Mouse (Mus musculus): Measurements from ENCODE around the gene BC051142. TPM values are rescaled to one million over a fixed set of nuclear protein-coding genes. Genes with fewer than 3 reads are reported as not detected.

Gene BC051142
- total RNA-seq (2014; fragmentation: Nextera tagmentation) (not detected in 2 replicates), total RNA-seq (2017) (0.21 TPM in 1 of 2 replicates, not detected in the other)

DNA sequence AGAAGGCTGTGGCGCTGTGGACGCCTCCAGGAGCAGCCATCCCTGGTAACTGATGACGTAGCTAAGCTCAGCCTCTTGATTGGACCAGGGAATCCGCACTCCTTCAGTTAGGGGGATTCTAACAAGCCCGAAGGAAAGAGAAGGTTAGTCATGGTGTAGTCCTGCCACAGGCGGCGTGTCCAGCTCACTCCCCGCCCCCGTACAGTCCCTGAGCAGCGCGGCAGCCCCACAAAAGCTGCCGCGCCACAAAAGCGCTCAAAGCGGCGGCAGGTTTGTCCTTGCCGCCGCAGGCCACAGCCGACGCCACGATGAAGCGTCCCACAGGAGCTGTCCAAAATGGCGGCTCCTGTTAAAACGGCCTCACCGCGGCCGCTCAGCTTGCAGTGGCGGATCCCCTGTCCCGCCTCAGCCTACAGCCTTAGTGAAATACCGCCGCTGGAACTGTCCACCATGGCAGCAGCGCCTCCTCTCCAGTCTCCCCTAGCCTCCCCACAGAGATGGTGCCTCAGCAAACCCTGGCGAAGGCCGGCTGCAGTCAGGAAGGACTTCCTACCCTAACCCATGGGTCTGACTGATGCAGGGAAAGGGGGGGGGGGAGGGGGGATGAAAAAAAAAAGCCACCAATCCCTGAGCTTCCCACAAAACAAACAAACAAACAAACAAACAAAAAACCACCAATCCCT is at the start of gene BC051142:
Gene BC051142, plus strand, starts transcription at position 110 of the 683 bp plus-strand sequence.
- ATAC-seq (replicated peaks; ENCODE audit: poor library complexity, severe bottlenecking) = peak; percentile 96

DNA sequence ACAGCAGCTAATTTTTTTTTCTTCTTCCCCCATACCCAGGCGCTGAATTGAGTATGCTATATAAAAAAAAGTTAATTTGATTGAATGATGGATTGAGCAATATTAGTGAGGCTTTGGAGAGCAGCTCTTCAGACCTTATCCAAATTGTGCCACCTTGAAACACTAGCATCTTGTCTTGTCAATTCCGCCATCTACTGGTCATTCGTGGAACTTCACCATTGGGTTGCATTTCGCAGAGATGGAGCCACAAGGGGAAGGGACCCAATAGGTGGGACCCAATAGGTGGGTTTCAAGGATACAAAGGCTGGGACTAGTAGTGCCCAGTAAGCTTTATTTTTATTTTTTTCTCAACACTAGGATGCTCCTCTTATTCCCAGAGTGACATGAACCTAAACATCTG is 49.2 kb upstream of the BC051142 start:
- peak; percentile 49 for ATAC-seq (replicated peaks; ENCODE audit: poor library complexity, severe bottlenecking)

DNA sequence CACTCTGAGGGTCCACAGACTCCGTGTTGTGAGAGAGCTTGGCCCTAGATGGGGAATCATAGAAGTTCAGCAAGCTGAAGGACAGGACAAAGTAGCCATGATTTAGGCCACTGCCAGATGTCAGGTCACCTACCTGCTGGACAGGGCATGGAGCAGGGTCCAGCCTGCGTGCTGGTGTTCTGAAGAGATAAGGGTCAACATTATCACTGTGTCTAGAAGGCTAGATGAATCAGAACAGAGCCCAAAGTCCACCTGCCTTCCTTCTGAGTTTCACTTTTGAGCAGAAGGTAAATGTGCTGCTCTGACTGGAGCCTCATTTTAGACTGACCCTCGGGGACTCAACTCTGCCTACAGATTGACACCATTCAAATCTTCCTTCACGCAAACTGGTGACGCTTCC is 44.1 kb upstream of the BC051142 start, which contains the start of gene Btnl2:
Gene Btnl2, plus strand, starts transcription at position 284 of the 400 bp plus-strand sequence.
- ATAC-seq (replicated peaks; ENCODE audit: poor library complexity, severe bottlenecking) = no peak

DNA sequence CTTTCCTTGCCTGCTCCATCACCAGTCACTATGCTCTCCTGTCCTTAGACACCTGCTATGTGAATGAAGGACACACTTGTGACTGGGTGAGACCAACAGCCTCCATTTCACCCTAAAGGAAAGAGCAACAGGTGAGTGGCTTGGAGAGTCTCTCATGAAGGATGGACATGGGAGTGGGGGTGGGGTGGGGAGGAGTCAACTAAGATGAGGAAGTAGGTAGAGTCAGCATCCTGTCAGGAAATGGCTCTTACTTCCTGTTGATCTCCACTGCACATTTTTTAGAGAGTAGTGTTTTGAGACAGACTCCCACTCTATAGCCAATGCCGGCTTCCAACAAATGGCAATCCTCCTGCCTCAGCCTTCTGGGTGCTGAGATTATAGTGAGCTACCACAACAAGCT is 43.7 kb upstream of the BC051142 start:
- peak; percentile 56 for ATAC-seq (replicated peaks; ENCODE audit: poor library complexity, severe bottlenecking)

DNA sequence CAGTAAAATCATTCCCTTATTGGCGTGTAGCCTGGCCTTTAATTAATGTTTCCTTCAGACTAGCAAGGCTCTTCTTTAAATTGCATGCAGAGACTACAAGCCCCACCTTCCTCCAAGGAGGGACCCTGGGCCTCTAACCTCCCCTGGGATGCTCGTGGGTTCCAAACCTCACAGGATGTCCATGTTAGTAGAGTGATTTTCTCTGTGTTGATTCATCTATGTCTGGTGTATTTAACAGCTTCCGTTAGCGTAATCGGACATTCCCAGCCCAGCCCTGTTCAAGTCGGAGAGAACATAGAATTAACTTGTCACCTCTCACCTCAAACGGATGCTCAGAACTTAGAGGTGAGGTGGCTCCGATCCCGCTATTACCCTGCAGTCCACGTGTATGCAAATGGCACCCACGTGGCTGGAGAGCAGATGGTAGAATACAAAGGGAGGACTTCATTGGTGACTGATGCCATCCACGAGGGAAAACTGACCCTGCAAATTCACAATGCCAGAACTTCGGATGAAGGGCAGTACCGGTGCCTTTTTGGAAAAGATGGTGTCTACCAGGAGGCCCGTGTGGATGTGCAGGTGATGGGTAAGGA is 35.6 kb upstream of the BC051142 start:
- no peak for ATAC-seq (replicated peaks; ENCODE audit: poor library complexity, severe bottlenecking)

DNA sequence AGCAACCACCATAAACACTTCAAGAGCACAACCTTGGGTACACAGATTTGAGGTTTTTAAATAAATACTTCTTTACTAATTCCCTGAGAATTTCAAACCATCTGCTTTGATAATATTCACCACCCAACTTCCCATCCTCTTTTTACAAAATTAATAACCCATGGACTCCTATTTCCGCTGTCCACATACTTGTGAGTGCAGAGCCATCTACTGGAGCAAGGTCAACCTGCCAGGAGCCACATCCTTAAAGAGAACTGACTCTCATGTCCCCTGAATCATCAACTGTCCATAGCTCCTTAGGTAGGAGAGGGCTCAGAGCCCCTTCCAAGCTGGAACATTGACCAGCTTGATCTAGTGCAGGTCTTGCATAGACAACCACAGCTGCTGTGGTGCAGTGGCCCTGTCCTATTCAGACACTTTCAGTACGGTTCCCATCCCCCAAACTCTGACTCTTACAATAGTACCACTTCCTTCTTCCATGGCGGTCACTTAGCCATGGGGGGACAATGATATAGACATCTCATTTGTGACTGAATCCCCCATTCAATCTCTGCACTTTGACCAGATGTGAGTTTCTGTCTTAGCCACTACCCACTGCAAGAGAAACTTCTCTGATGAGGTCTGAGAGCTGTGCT is 34.8 kb upstream of the BC051142 start:
- peak; percentile 73 for ATAC-seq (replicated peaks; ENCODE audit: poor library complexity, severe bottlenecking)

DNA sequence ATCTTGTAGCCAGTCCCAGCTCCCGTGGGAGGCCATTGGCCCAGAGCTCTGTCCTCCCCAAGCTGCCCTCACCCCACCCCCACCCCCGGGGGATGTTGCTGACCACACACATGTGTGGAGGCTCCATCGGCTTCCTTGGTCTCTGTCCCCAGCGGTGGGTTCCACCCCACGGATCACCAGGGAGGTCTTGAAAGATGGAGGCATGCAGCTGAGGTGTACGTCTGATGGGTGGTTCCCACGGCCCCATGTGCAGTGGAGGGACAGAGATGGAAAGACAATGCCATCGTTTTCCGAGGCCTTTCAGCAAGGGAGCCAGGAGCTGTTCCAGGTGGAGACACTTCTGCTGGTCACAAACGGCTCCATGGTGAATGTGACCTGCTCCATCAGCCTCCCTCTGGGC is 33.6 kb upstream of the BC051142 start:
- ATAC-seq (replicated peaks; ENCODE audit: poor library complexity, severe bottlenecking) = no peak

DNA sequence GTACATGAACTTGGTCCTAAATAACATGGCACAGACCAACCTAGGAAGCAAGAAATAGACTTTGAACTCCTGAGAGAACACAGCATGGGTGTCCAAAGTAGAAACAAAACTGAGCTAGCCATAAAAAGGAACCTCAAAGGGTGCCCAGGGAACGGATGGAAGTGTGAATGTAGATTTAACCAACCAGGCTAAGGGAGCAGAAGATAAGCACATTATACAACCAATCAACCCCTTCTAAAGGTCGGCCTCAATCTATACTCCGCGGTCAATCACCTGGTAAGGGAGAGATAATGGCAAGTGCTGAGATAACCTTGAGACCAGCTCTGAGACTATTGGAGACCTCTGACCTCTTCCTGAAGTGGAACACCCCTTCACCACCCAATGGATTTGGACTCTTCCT is 28.1 kb upstream of the BC051142 start:
- ATAC-seq (replicated peaks; ENCODE audit: poor library complexity, severe bottlenecking) = no peak

DNA sequence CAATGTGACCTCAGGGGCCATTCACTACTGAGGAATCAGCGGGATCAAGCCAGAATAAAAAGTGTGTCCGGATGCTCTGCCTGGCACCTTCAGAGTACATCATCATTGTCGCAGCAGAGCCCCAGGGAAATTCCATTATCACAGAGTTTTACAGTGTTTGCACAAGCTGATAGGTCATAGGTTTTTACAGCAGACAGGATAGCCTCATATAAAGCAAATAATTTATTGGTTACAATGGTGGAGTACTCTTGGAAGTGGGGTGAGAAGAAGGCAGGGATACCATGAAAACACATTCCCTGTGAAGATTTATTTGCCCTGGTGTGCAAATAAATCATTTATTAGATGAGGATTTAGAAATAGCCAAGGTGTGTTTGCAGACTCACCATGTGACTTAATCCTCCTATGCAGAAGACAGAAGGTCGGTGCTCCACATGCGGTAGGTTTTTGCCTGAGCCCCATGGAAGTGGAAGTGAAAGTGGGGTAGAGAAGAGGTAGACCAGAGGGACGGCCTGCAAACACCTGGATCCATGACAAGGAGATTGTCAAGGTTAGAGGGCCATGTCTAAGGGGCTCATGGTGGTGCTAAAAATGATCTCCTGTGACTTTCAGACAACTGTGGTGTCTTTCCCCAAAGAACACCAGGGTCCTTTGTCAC is 25.4 kb upstream of the BC051142 start:
- no peak for ATAC-seq (replicated peaks; ENCODE audit: poor library complexity, severe bottlenecking)

DNA sequence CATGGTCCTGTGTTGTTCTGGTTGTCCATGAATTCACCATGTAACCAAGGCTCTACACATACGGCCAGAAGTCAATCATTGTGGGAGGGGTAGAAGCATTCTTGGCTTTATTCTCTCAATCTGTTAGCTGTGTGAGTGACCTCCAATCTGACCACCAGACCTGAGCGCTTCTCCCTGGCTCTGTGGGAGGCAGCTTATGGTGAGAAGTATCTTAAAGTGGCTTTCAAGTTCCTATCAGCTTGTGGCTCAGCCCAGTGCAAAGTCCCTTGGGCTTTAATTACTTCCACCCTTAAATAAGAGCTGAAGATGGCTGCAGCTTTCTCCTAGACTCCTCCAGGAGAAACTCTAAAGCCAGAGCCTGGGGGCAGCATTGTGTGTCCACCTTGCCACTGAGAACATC is 21.8 kb upstream of the BC051142 start, which contains the start of gene Btnl1:
Gene Btnl1, plus strand, starts transcription at position 286 of the 400 bp plus-strand sequence.
- ATAC-seq (replicated peaks; ENCODE audit: poor library complexity, severe bottlenecking) = no peak

DNA sequence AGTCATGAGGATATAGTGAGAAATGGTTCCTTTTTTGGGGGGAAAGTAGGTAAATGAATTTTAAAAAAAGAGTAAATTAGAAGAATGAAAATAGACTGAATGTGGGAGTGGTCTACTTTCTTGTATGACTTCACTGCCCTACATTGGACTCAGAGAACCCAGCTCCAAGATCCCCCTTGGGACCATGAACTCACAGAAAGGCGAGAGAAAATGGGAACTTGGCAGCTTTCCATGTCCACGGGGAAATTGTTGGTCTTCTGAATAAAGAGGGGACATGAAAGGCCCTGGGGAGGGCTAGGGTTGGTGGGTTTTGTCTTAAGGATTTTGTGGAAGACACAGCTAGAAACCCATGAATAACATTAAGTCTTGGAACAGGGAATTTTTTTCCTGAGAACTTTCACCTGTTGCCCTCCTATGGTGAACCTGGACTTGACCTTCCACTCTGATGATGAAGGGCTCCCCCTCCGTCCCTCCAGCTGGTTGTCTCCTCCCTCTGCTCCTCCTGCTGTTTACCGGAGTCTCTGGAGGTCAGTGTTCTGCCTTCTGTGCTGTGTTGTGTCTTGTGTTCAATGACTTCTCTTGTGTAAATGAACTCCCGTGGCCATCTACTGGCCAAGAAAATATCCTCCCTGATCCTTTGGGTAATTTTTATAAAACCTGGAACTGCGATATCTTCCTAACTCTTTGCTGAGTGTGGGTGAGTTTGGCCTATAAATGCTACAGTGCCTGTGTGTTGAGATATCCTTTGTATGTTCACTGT is 21.0 kb upstream of the BC051142 start:
- no peak; the same call in 1 of the 2 replicates for ATAC-seq (replicated peaks; ENCODE audit: poor library complexity, severe bottlenecking)

DNA sequence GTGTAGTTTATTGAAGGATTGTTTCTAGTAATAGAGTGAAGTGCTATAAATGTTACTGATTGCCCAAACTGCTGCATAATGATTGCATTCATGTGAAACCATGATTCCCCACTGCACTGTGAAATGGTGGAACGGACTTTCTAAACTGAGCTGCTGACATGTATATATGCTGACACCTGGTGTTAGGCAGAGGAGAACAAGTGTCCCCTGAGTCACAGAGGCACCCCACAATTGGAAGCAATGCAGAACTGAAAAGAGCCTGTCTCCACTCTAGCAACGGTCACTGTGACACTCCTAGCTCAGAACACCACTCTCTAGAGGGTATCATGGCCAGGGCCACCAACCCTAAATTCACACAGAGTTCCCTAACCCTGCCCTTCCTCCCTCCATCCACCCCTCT is 19.9 kb upstream of the BC051142 start:
- ATAC-seq (replicated peaks; ENCODE audit: poor library complexity, severe bottlenecking) = no peak

DNA sequence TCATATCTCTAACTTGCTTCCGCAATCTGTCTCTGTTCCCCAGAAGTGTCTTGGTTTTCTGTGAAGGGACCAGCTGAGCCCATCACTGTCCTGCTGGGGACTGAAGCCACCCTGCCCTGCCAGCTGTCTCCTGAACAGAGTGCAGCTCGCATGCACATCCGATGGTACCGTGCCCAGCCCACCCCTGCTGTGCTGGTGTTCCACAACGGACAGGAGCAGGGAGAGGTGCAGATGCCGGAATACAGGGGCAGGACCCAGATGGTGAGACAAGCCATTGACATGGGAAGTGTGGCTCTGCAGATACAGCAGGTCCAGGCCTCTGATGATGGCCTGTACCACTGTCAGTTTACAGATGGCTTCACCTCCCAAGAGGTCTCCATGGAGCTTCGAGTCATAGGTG is 19.2 kb upstream of the BC051142 start:
- no peak for ATAC-seq (replicated peaks; ENCODE audit: poor library complexity, severe bottlenecking)

DNA sequence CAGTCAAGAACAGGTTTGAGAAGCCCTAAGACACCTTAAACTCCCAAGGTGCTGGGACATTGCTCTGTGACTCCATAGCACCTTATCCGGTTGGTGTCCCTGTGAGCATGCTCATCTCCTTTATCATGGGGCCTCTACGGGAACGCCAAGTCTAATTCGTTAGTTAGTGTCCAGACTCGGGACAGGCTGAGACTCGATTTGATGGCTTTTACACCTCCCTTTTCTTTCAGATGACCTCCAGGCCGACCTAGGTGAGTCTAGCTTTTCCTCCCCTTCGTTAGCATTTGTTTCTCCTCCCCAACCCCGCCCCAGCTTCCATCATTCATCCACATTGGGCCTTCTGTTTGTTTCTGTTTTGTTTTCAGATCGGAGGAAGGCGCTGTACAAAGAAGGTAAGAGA is 16.7 kb upstream of the BC051142 start:
- no peak for ATAC-seq (replicated peaks; ENCODE audit: poor library complexity, severe bottlenecking)

DNA sequence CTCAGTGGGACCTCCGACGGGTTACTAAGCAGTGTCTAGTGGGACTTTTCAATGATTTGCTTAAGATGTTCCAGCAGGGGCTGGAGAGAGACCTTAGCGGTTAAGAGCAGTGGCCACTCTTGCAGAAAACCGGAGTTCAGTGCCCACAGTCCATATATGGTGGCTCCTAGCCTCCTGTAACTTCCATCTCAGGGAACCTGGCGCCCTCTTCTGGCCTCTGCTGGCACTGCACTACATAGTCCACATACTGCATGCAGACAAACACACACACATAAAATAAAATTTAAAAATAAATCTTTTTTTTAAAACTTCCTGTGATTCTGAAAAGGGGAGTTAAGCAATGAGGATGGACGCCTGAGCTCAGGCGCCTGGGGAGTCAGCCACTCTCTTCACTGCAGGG is 15.4 kb upstream of the BC051142 start:
- peak; percentile 47; the same call in 1 of the 2 replicates for ATAC-seq (replicated peaks; ENCODE audit: poor library complexity, severe bottlenecking)

DNA sequence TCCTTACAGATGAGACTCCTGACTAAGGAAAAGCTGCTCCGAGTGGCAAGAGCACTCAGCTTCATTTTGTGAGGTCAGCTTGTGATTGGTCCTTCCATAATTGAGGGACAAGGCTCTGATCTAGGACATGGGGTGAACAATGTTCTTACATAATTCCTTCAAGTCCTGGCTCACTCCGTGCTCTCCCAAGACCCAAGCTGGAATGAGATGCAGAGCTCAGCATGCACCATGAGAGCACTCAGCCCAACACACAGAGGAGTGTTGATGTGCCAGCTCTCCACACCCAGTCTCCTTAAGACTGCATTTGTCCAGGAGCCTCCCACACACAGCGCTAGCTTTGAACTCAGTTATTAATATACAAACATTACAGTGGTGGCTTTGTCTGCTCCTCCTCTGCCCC is 13.9 kb upstream of the BC051142 start:
- ATAC-seq (replicated peaks; ENCODE audit: poor library complexity, severe bottlenecking) = no peak

DNA sequence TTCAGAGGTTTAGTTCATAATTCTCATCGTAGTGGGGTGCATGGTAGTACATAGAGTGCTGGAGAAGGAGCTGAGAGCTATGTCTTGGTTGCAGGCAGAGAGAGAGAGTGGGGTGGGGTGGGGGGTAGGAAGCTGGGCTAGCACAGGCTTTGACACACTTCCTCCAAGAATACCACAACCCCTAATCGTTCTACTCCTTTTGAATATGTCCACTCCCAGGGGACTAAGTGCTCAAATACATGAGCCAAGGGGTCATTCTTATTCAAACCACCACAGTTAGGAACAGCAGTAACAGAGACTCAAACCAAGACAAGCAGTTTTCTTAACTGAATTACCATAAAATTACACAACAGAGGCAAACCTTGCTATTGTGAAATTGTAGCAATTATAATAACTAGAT is 12.0 kb upstream of the BC051142 start:
- ATAC-seq (replicated peaks; ENCODE audit: poor library complexity, severe bottlenecking) = peak; percentile 42

DNA sequence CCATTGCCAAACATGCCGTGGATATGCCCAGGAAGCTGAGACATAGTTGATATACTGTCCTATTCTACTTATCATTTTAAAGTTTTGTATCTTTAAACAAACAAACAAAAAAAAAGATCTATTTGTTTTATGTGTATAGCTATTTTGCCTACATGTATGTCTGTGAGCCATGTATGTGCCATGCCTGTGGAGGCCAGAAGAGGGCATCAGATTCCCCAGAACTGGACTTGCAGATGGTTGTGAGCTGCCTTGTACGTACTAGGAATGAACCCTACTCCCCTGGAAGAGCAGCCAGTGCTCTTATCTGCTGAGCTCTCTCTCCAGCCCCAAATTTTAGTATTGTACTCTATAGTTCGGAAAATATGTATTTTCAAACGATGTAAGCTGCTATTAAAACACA is 10.1 kb upstream of the BC051142 start:
- peak; percentile 44; the same call in 1 of the 2 replicates for ATAC-seq (replicated peaks; ENCODE audit: poor library complexity, severe bottlenecking)

DNA sequence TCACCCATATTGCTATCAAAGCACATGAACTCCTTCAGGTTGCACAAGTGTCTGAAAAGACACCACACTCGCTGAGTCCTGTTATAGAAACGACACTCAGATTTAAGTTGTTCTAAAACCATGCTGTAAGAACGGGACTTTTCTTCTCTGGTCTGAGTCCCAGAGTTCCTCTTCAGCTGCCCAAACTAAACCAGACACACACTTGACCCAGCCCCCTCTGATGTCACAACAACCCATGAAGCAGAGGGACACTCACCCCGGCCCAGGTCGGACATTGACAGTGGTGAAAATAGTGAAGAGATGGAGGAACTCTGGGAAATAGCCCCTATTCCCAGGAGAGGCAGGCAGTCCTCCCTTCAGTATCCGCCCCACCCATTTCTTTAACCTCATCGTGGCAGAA is 7.1 kb upstream of the BC051142 start:
- ATAC-seq (replicated peaks; ENCODE audit: poor library complexity, severe bottlenecking) = peak; percentile 78

DNA sequence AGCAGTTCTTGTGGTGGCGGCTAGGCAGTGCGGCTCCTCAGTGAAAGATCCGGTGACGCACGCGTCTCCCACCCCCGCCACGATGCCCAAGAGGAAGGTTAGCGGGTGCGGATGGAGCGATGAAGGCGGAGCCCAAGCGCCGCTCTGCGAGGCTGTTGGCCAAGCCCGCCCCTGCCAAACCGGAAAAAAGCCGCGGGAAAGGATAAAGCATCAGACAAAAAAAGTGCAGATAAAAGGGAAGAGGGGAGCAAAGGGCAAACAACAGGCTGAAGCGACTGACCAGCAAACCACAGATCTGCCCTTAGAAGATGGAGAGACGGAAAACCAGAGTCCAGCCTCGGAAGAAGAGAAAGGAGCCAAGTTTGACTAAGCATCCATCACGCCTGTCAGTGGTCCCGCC is 6.3 kb upstream of the BC051142 start:
- peak; percentile 85 for ATAC-seq (replicated peaks; ENCODE audit: poor library complexity, severe bottlenecking)
